Mouse (Mus musculus): ENCODE results near the gene Fcrla.

Fcrla gene

GRCm38 (mm10) chr1:170929245-170929644 lies 1.9 kb upstream of the Fcrla start:
- no peak for DNase-seq (ENCODE audit: low spot score in 2 of 2)

GRCm38 (mm10) chr1:170928467-170928866 lies 1.1 kb upstream of the Fcrla start:
- DNase-seq (ENCODE audit: low spot score in 2 of 2): peak in 1 of 2 experiments; percentile 60

- no peak for DNase-seq (ENCODE audit: low spot score in 2 of 2)
These were observed 442 bp downstream of the Fcrla start for GRCm38 (mm10) chr1:170926941-170927340.

- DNase-seq (ENCODE audit: low spot score in 2 of 2): peak in 1 of 2 experiments; percentile 40
These were observed 2.9 kb downstream of the Fcrla start for GRCm38 (mm10) chr1:170924485-170924884.

GRCm38 (mm10) chr1:170919308-170919707 lies 8.1 kb downstream of the Fcrla start:
- no peak for DNase-seq (ENCODE audit: low spot score in 2 of 2)

GRCm38 (mm10) chr1:170915657-170916056 lies 11.7 kb downstream of the Fcrla start:
- no peak for DNase-seq (ENCODE audit: low spot score in 2 of 2)

- DNase-seq (ENCODE audit: low spot score in 2 of 2): no peak
These were observed 14.3 kb downstream of the Fcrla start, which contains the start of gene Fcrlb for GRCm38 (mm10) chr1:170912891-170913615. TSS of gene Fcrlb (minus strand) at chr1:170912941.

- no peak for DNase-seq (ENCODE audit: low spot score in 2 of 2)
These were observed 15.3 kb downstream of the Fcrla start for GRCm38 (mm10) chr1:170911907-170912660.

GRCm38 (mm10) chr1:170908341-170908740 lies 19.0 kb downstream of the Fcrla start:
- no peak for DNase-seq (ENCODE audit: low spot score in 2 of 2)

GRCm38 (mm10) chr1:170907456-170908191 lies 19.8 kb downstream of the Fcrla start:
- peak; percentile 34 to 37 for DNase-seq (ENCODE audit: low spot score in 2 of 2)

GRCm38 (mm10) chr1:170907111-170907455 lies 20.3 kb downstream of the Fcrla start:
- no peak for DNase-seq (ENCODE audit: low spot score in 2 of 2)

GRCm38 (mm10) chr1:170903485-170903884 lies 23.9 kb downstream of the Fcrla start:
- no peak for DNase-seq (ENCODE audit: low spot score in 2 of 2)

GRCm38 (mm10) chr1:170901536-170902238 lies 25.7 kb downstream of the Fcrla start:
- DNase-seq (ENCODE audit: low spot score in 2 of 2): peak; percentile 85 to 88

- peak; percentile 65 to 72 for DNase-seq (ENCODE audit: low spot score in 2 of 2)
These were observed 26.4 kb downstream of the Fcrla start for GRCm38 (mm10) chr1:170900799-170901467.

- DNase-seq (ENCODE audit: low spot score in 2 of 2): no peak
These were observed 28.8 kb downstream of the Fcrla start for GRCm38 (mm10) chr1:170898413-170899075.

GRCm38 (mm10) chr1:170896651-170897281 lies 30.6 kb downstream of the Fcrla start:
- DNase-seq (ENCODE audit: low spot score in 2 of 2): no peak

GRCm38 (mm10) chr1:170894603-170895602 lies 32.5 kb downstream of the Fcrla start:
- DNase-seq (ENCODE audit: low spot score in 2 of 2): peak; percentile 18 to 24

- DNase-seq (ENCODE audit: low spot score in 2 of 2): no peak
These were observed 35.1 kb downstream of the Fcrla start for GRCm38 (mm10) chr1:170892279-170892678.

GRCm38 (mm10) chr1:170891646-170892045 lies 35.7 kb downstream of the Fcrla start:
- DNase-seq (ENCODE audit: low spot score in 2 of 2): no peak

Data from natural killer cell, adult 2 months (primary cell).